Mouse (Mus musculus) MEL (cell line): Measurements from ENCODE around the gene Zhx3. TPM values are rescaled to one million over a fixed set of nuclear protein-coding genes. Genes with fewer than 3 reads are reported as not detected.
A peak's percentile ranks its signal among the peaks of the same experiment; 100 is the strongest.

Source experiments
- DNase-seq: peaks from one replicate; pipeline ENCODE4 v3.0.0; 2011; ENCODE audit warnings: low read depth, low spot score
- H3K27ac ChIP-seq: 2 replicates; pipeline ENCODE4 v1.5.1; 2012; ENCODE audit warnings: low read depth, mild to moderate bottlenecking, control low read depth, low read length, moderate library complexity; ENCODE audit not compliant: control insufficient read depth
- H3K27me3 ChIP-seq, 2 experiments: fragments of 150-350 bp in 1 of 2; sonication (generic) in 1 of 2; 2 replicates each; pipeline ENCODE4 v1.6.1; 2012; ENCODE audit warnings: low read length in 2 of 2, mild to moderate bottlenecking in 2 of 2, improper control_type of control experiment in 1 of 2, moderate library complexity in 1 of 2; ENCODE audit not compliant: insufficient read depth in 2 of 2, control insufficient read depth in 1 of 2
- H3K36me3 ChIP-seq, 2 experiments: 2 replicates each; pipeline ENCODE4 v1.6.1; 2012 to 2014; ENCODE audit warnings: low read length in 2 of 2, improper control_type of control experiment in 1 of 2, inconsistent platforms in 1 of 2, mild to moderate bottlenecking in 1 of 2; ENCODE audit not compliant: insufficient read depth in 2 of 2, control insufficient read depth in 1 of 2
- H3K4me1 ChIP-seq, 2 experiments: fragments of 150-350 bp in 1 of 2; sonication (generic) in 1 of 2; 2 replicates each; pipeline ENCODE4 v1.6.1; 2012; ENCODE audit warnings: low read length in 2 of 2, improper control_type of control experiment in 1 of 2, mild to moderate bottlenecking in 1 of 2; ENCODE audit not compliant: insufficient read depth in 2 of 2, control insufficient read depth in 1 of 2
- H3K4me3 ChIP-seq, 2 experiments: fragments of 150-350 bp in 1 of 2; sonication (generic) in 1 of 2; 2 replicates each; pipeline ENCODE4 v1.5.1; 2012; ENCODE audit warnings: low read depth in 2 of 2, low read length in 2 of 2, mild to moderate bottlenecking in 2 of 2, moderate library complexity in 2 of 2, control low read depth in 1 of 2, improper control_type of control experiment in 1 of 2; ENCODE audit not compliant: control insufficient read depth in 1 of 2, insufficient read depth in 1 of 2
- H3K79me2 ChIP-seq: 2 replicates; pipeline ENCODE4 v1.6.1; 2012; ENCODE audit warnings: mild to moderate bottlenecking, low read length, moderate library complexity; ENCODE audit not compliant: control insufficient read depth, poor library complexity, insufficient read depth
- H3K9ac ChIP-seq: 2 replicates; pipeline ENCODE4 v1.6.1; 2012; ENCODE audit warnings: low read depth, mild to moderate bottlenecking, control low read depth, low read length, moderate library complexity; ENCODE audit not compliant: control insufficient read depth, poor library complexity, severe bottlenecking
- H3K9me3 ChIP-seq: fragments of 150-350 bp; sonication (generic); replicated peaks from 2 replicates; pipeline ENCODE4 v1.6.1; 2012; ENCODE audit warnings: mild to moderate bottlenecking, low read length, improper control_type of control experiment, moderate library complexity; ENCODE audit not compliant: insufficient read depth
- BHLHE40 ChIP-seq: IDR thresholded peaks from 2 replicates; pipeline ENCODE4 v1.6.1; 2012; ENCODE audit warnings: low read depth, mild to moderate bottlenecking, inconsistent platforms, low read length, improper control_type of control experiment, borderline replicate concordance
- CHD1 ChIP-seq: IDR thresholded peaks from 2 replicates; pipeline ENCODE4 v1.6.1; 2012; ENCODE audit warnings: low read depth, mild to moderate bottlenecking, inconsistent platforms, low read length, improper control_type of control experiment
- CHD2 ChIP-seq: IDR thresholded peaks from 2 replicates; pipeline ENCODE4 v1.6.1; 2011; ENCODE audit warnings: low read length, improper control_type of control experiment
- CTCF ChIP-seq, 3 experiments: IDR thresholded peaks in 2 of 3; conservative IDR thresholded peaks in 1 of 3; 2 replicates each; pipeline ENCODE4 v1.5.1; 2011 to 2012; ENCODE audit warnings: low read length in 3 of 3, low read depth in 2 of 3, mild to moderate bottlenecking in 2 of 3, improper control_type of control experiment in 1 of 3, inconsistent platforms in 1 of 3, mixed read lengths in 1 of 3, moderate library complexity in 1 of 3; ENCODE audit not compliant: control insufficient read depth in 1 of 3, insufficient read depth in 1 of 3, poor library complexity in 1 of 3, severe bottlenecking in 1 of 3
- E2F4 ChIP-seq: IDR thresholded peaks from 2 replicates; pipeline ENCODE4 v1.6.1; 2011; ENCODE audit warnings: low read depth, low read length, improper control_type of control experiment, borderline replicate concordance
- EP300 ChIP-seq, 2 experiments: IDR thresholded peaks; 2 replicates each; pipeline ENCODE4 v1.6.1; 2011; ENCODE audit warnings: improper control_type of control experiment in 2 of 2, low read length in 2 of 2, low read depth in 1 of 2, mild to moderate bottlenecking in 1 of 2
- GABPA ChIP-seq: IDR thresholded peaks from 2 replicates; pipeline ENCODE4 v1.6.1; 2012; ENCODE audit warnings: low read depth, mild to moderate bottlenecking, inconsistent platforms, low read length, improper control_type of control experiment, moderate library complexity
- KAT2A ChIP-seq: conservative IDR thresholded peaks from 2 replicates; pipeline ENCODE4 v1.6.1; 2012; ENCODE audit warnings: low read depth, low read length, improper control_type of control experiment, inconsistent platforms
- MXI1 ChIP-seq: IDR thresholded peaks from 2 replicates; pipeline ENCODE4 v1.6.1; 2011; ENCODE audit warnings: mild to moderate bottlenecking, low read depth, low read length, improper control_type of control experiment
- NELFE ChIP-seq: IDR thresholded peaks from 2 replicates; pipeline ENCODE4 v1.6.1; 2011; ENCODE audit warnings: low read depth, low read length, improper control_type of control experiment
- POLR2AphosphoS5 ChIP-seq: IDR thresholded peaks from 2 replicates; pipeline ENCODE4 v1.6.1; 2012; ENCODE audit warnings: low read depth, borderline replicate concordance, mild to moderate bottlenecking, inconsistent platforms, low read length, moderate library complexity, mixed read lengths
- RAD21 ChIP-seq: IDR thresholded peaks from 2 replicates; pipeline ENCODE4 v1.6.1; 2011; ENCODE audit warnings: mild to moderate bottlenecking, low read depth, low read length, improper control_type of control experiment
- RCOR1 ChIP-seq: IDR thresholded peaks from 2 replicates; pipeline ENCODE4 v1.6.1; 2012; ENCODE audit warnings: low read depth, mild to moderate bottlenecking, inconsistent platforms, low read length, improper control_type of control experiment
- SMC3 ChIP-seq: IDR thresholded peaks from 2 replicates; pipeline ENCODE4 v1.6.1; 2011; ENCODE audit warnings: low read depth, low read length, improper control_type of control experiment
- TAL1 ChIP-seq: IDR thresholded peaks from 2 replicates; pipeline ENCODE4 v1.6.1; 2012; ENCODE audit warnings: mild to moderate bottlenecking, inconsistent platforms, low read length, moderate library complexity, mixed read lengths
- UBTF ChIP-seq: IDR thresholded peaks from 2 replicates; pipeline ENCODE4 v1.6.1; 2012; ENCODE audit warnings: low read depth, mild to moderate bottlenecking, inconsistent platforms, low read length, improper control_type of control experiment, moderate library complexity, borderline replicate concordance; ENCODE audit not compliant: insufficient read depth
- USF2 ChIP-seq, 2 experiments: IDR thresholded peaks; 2 replicates each; pipeline ENCODE4 v1.6.1; 2011 to 2012; ENCODE audit warnings: improper control_type of control experiment in 2 of 2, low read length in 2 of 2, borderline replicate concordance in 1 of 2, inconsistent platforms in 1 of 2, low read depth in 1 of 2, mild to moderate bottlenecking in 1 of 2; ENCODE audit not compliant: insufficient read depth in 1 of 2
- ZC3H11A ChIP-seq: IDR thresholded peaks from 2 replicates; pipeline ENCODE4 v1.6.1; 2012; ENCODE audit warnings: low read depth, mild to moderate bottlenecking, inconsistent platforms, low read length, improper control_type of control experiment
- ZKSCAN1 ChIP-seq: IDR thresholded peaks from 2 replicates; pipeline ENCODE4 v1.6.1; 2012; ENCODE audit warnings: low read depth, mild to moderate bottlenecking, inconsistent platforms, low read length, improper control_type of control experiment, moderate library complexity
- polyA plus RNA-seq, 2 experiments: library from polyadenylated mRNA; stranded (reverse) in 1 of 2; unstranded in 1 of 2; fragments of >175 nt in 1 of 2; fragments of >200 nt in 1 of 2; gene quantifications; 2 replicates each; pipeline versions ENCODE4 v1.2.1 to v1.2.4; 2012; ENCODE audit warnings: low replicate concordance in 2 of 2, low read depth in 1 of 2; ENCODE audit not compliant: insufficient read length in 2 of 2, insufficient read depth in 1 of 2, missing spikeins in 1 of 2
- total RNA-seq: library from RNA; depleted of rRNA; stranded (reverse); fragments of 300-350 nt; gene quantifications from 2 replicates; pipeline ENCODE4 v1.2.3, GENCODE M21; 2012

Gene Zhx3
- total and polyA plus RNA-seq, 3 experiments = 4.4 to 4.8 TPM; not detected in 1

- no peak for TF ChIP-seq POLR2AphosphoS5
- TF ChIP-seq CHD2 = no peak
- no peak for TF ChIP-seq CHD1
- TF ChIP-seq ZKSCAN1 = no peak
- no peak for TF ChIP-seq TAL1
- TF ChIP-seq CTCF (IDR thresholded peaks at IDR 0.05 in 2 of 3, conservative IDR thresholded peaks at IDR 0.05 in 1 of 3; ENCODE audit: control insufficient read depth in 1 of 3, insufficient read depth in 1 of 3, low read depth in 2 of 3, low read length in 3 of 3, poor library complexity in 1 of 3, severe bottlenecking in 1 of 3) = no peak
- no peak for TF ChIP-seq EP300 (IDR thresholded peaks at IDR 0.05; ENCODE audit: low read depth in 1 of 2, low read length in 2 of 2)
- no peak for TF ChIP-seq MXI1
- TF ChIP-seq UBTF = no peak
- no peak for TF ChIP-seq BHLHE40
- TF ChIP-seq SMC3 = no peak
- TF ChIP-seq KAT2A = no peak
- TF ChIP-seq RCOR1 = no peak
- Histone ChIP-seq H3K36me3 (no peaks in the 10 kb centered on the region), H3K4me3 (no peak overlapping the region), H3K79me2 (no peaks in the 10 kb centered on the region), H3K9me3 (no peaks in the 10 kb centered on the region), H3K9ac (no peak overlapping the region), H3K4me1 (no peaks in the 10 kb centered on the region), H3K27me3 (no peaks in the 10 kb centered on the region), H3K27ac (no peak overlapping the region)
- no peak for DNase-seq
These were observed 75.8 kb downstream of the Zhx3 start for GRCm38 (mm10) chr2:160796973-160797372.

GRCm38 (mm10) chr2:160793117-160793516, 79.7 kb downstream of the Zhx3 start:
- Histone ChIP-seq H3K4me3 (no peak overlapping the region), H3K9me3 (no peaks in the 10 kb centered on the region), H3K27ac (no peak overlapping the region), H3K36me3 (0 out of 4 replicates have a peak, but pooled peaks cover 0 to 2% of the 10 kb centered on the region in 2 experiments), H3K4me1 (peaks cover 4 to 6% of the 10 kb centered on the region in 2 experiments; a peak in 2 of 4 replicates), H3K9ac (no peak overlapping the region), H3K27me3 (no peaks in the 10 kb centered on the region), H3K79me2 (no peaks in the 10 kb centered on the region)
- DNase-seq = peak; percentile 16
- TF ChIP-seq ZC3H11A (peak; percentile 48), USF2 (IDR thresholded peaks at IDR 0.05; ENCODE audit: borderline replicate concordance in 1 of 2, insufficient read depth in 1 of 2, low read depth in 1 of 2, low read length in 2 of 2) (no peak), E2F4 (no peak), NELFE (no peak), GABPA (no peak), RAD21 (peak; percentile 51), CTCF (IDR thresholded peaks at IDR 0.05 in 2 of 3, conservative IDR thresholded peaks at IDR 0.05 in 1 of 3; ENCODE audit: control insufficient read depth in 1 of 3, insufficient read depth in 1 of 3, low read depth in 2 of 3, low read length in 3 of 3, poor library complexity in 1 of 3, severe bottlenecking in 1 of 3) (peak in 2 of 3 experiments; percentile 7 to 56; a peak in 2 of 6 replicates), TAL1 (no peak), SMC3 (peak; percentile 67)
